Mouse (Mus musculus) CH12.LX (cell line): ENCODE measurements around the gene Rtp4. TPM values are rescaled to one million over a fixed set of nuclear protein-coding genes. Genes with fewer than 3 reads are reported as not detected.

Experiments used
- DNase-seq: peaks from one replicate; pipeline ENCODE4 v3.0.0-alpha.2; 2013; ENCODE audit errors: extremely low read depth
- H3K27ac ChIP-seq: 2 replicates; pipeline ENCODE4 v1.5.1; 2012; ENCODE audit warnings: low read depth, mild to moderate bottlenecking, control low read depth, moderate library complexity; ENCODE audit not compliant: insufficient read depth
- H3K27me3 ChIP-seq: replicated peaks from 2 replicates; pipeline ENCODE3; 2012; ENCODE audit warnings: inconsistent platforms
- H3K36me3 ChIP-seq, 2 experiments: replicated peaks in 1 of 2; 2 replicates each; pipeline versions ENCODE3 to v1.6.1; 2012; ENCODE audit warnings: inconsistent platforms in 1 of 2, low read length in 1 of 2, mild to moderate bottlenecking in 1 of 2, mixed read lengths in 1 of 2, moderate library complexity in 1 of 2; ENCODE audit not compliant: control insufficient read depth in 1 of 2, insufficient read depth in 1 of 2
- H3K4me1 ChIP-seq, 2 experiments: 2 replicates each; pipeline ENCODE4 v1.6.1; 2012; ENCODE audit warnings: inconsistent platforms in 1 of 2, moderate library complexity in 1 of 2; ENCODE audit not compliant: insufficient read depth in 2 of 2, control insufficient read depth in 1 of 2
- H3K4me2 ChIP-seq: 2 replicates; pipeline ENCODE4 v1.6.1; 2012; ENCODE audit warnings: low read depth, mild to moderate bottlenecking, control low read depth; ENCODE audit not compliant: poor library complexity, insufficient read depth, severe bottlenecking
- H3K4me3 ChIP-seq, 3 experiments: fragments of 150-350 bp in 1 of 3; sonication (generic) in 1 of 3; replicated peaks in 1 of 3; 2 replicates each; pipeline versions ENCODE3 to v1.5.1; 2011 to 2012; ENCODE audit warnings: low read depth in 2 of 3, low read length in 2 of 3, mild to moderate bottlenecking in 2 of 3, moderate library complexity in 2 of 3, control low read depth in 1 of 3, improper control_type of control experiment in 1 of 3, inconsistent platforms in 1 of 3, mixed read lengths in 1 of 3; ENCODE audit not compliant: poor library complexity in 1 of 3
- H3K79me2 ChIP-seq: replicated peaks from 2 replicates; pipeline ENCODE4 v1.6.1; 2012; ENCODE audit warnings: mild to moderate bottlenecking, moderate library complexity; ENCODE audit not compliant: control insufficient read depth, poor library complexity, insufficient read depth, severe bottlenecking; ENCODE audit errors: extremely low read depth
- H3K9ac ChIP-seq: 2 replicates; pipeline ENCODE4 v1.6.1; 2012; ENCODE audit warnings: low read depth, mild to moderate bottlenecking, control low read depth, moderate library complexity; ENCODE audit not compliant: insufficient read depth
- H3K9me3 ChIP-seq: replicated peaks from 2 replicates; pipeline ENCODE3; 2012; ENCODE audit warnings: low read length, inconsistent platforms, mixed read lengths
- CHD1 ChIP-seq: IDR thresholded peaks from 2 replicates; pipeline ENCODE4 v1.6.1; 2012; ENCODE audit warnings: low read depth, low read length, improper control_type of control experiment, inconsistent platforms
- EP300 ChIP-seq: IDR thresholded peaks from 2 replicates; pipeline ENCODE4 v1.6.1; 2011; ENCODE audit warnings: low read length, improper control_type of control experiment
- IRF4 ChIP-seq: IDR thresholded peaks from 2 replicates; pipeline ENCODE4 v1.6.1; 2014; ENCODE audit warnings: low read depth, mild to moderate bottlenecking, inconsistent platforms, low read length, improper control_type of control experiment
- MAFK ChIP-seq: IDR thresholded peaks from 2 replicates; pipeline ENCODE4 v1.6.1; 2011; ENCODE audit warnings: low read length, improper control_type of control experiment; ENCODE audit not compliant: insufficient replicate concordance
- MAX ChIP-seq: IDR thresholded peaks from 2 replicates; pipeline ENCODE4 v1.6.1; 2011; ENCODE audit warnings: low read length, improper control_type of control experiment
- MEF2A ChIP-seq: IDR thresholded peaks from 2 replicates; pipeline ENCODE4 v1.6.1; 2014; ENCODE audit warnings: low read depth, mild to moderate bottlenecking, inconsistent platforms, low read length, improper control_type of control experiment, borderline replicate concordance
- MXI1 ChIP-seq: IDR thresholded peaks from 2 replicates; pipeline ENCODE4 v1.6.1; 2011; ENCODE audit warnings: mild to moderate bottlenecking, low read depth, low read length, improper control_type of control experiment
- NELFE ChIP-seq: IDR thresholded peaks from 2 replicates; pipeline ENCODE4 v1.6.1; 2011; ENCODE audit warnings: low read depth, low read length, improper control_type of control experiment
- NRF1 ChIP-seq: IDR thresholded peaks from 2 replicates; pipeline ENCODE4 v1.6.1; 2014; ENCODE audit warnings: low read depth, mild to moderate bottlenecking, inconsistent platforms, low read length, improper control_type of control experiment, moderate library complexity
- PAX5 ChIP-seq: IDR thresholded peaks from 2 replicates; pipeline ENCODE4 v1.6.1; 2012; ENCODE audit warnings: low read length, inconsistent platforms, mixed read lengths
- RAD21 ChIP-seq: IDR thresholded peaks from 2 replicates; pipeline ENCODE4 v1.6.1; 2011; ENCODE audit warnings: low read depth, mild to moderate bottlenecking, low read length, improper control_type of control experiment, moderate library complexity
- RCOR1 ChIP-seq: conservative IDR thresholded peaks from 2 replicates; pipeline ENCODE4 v1.6.1; 2012; ENCODE audit warnings: low read depth, mild to moderate bottlenecking, inconsistent platforms, low read length, improper control_type of control experiment
- SMC3 ChIP-seq: IDR thresholded peaks from 2 replicates; pipeline ENCODE4 v1.6.1; 2011; ENCODE audit warnings: low read depth, low read length, improper control_type of control experiment
- TBP ChIP-seq: conservative IDR thresholded peaks from 2 replicates; pipeline ENCODE4 v1.6.1; 2011; ENCODE audit warnings: low read depth, low read length, improper control_type of control experiment
- TCF12 ChIP-seq: IDR thresholded peaks from 2 replicates; pipeline ENCODE4 v1.6.1; 2014; ENCODE audit warnings: low read depth, mild to moderate bottlenecking, inconsistent platforms, low read length, improper control_type of control experiment
- UBTF ChIP-seq: IDR thresholded peaks from 2 replicates; pipeline ENCODE4 v1.6.1; 2012; ENCODE audit warnings: low read depth, mild to moderate bottlenecking, inconsistent platforms, low read length, improper control_type of control experiment, moderate library complexity
- USF1 ChIP-seq: IDR thresholded peaks from 2 replicates; pipeline ENCODE4 v1.6.1; 2014; ENCODE audit warnings: low read depth, mild to moderate bottlenecking, inconsistent platforms, low read length, improper control_type of control experiment
- USF2 ChIP-seq: conservative IDR thresholded peaks from 2 replicates; pipeline ENCODE4 v1.6.1; 2011; ENCODE audit warnings: low read depth, low read length, improper control_type of control experiment
- ZC3H11A ChIP-seq: IDR thresholded peaks from 2 replicates; pipeline ENCODE4 v1.6.1; 2012; ENCODE audit warnings: low read depth, mild to moderate bottlenecking, inconsistent platforms, low read length, improper control_type of control experiment
- ZKSCAN1 ChIP-seq: IDR thresholded peaks from 2 replicates; pipeline ENCODE4 v1.6.1; 2012; ENCODE audit warnings: low read depth, inconsistent platforms, low read length, improper control_type of control experiment, borderline replicate concordance
- ZMIZ1 ChIP-seq: IDR thresholded peaks from 2 replicates; pipeline ENCODE4 v1.6.1; 2012; ENCODE audit warnings: low read depth, mild to moderate bottlenecking, inconsistent platforms, low read length, improper control_type of control experiment
- dilution Hi-C: fragments of 300-500 bp; cut with MboI; formaldehyde crosslinking; loops from 2 replicates; pipeline ENCODE4 v1.14.3; 2020; ENCODE audit warnings: low sequenced_read_pairs; ENCODE audit not compliant: extremely low pct_unique_long_range_greater_than_20kb, extremely low pct_ligation_motif_present
- in situ Hi-C: fragments of 300-500 bp; cut with MboI; formaldehyde crosslinking; loops from 3 replicates; pipeline ENCODE4 v1.14.3; 2019; ENCODE audit warnings: low sequenced_read_pairs, low pct_ligation_motif_present, low pct_unique_long_range_greater_than_20kb, mixed read lengths
- polyA plus RNA-seq: library from polyadenylated mRNA; unstranded; fragments of >175 nt; gene quantifications from 2 replicates; pipeline ENCODE4 v1.2.1, GENCODE M21; 2012; ENCODE audit warnings: low read depth; ENCODE audit not compliant: insufficient read length
- total RNA-seq, 2 experiments: library from RNA; depleted of rRNA; stranded (reverse); fragments of 300-350 nt in 1 of 2; fragments of >200 nt in 1 of 2; gene quantifications; 2 replicates each; pipeline ENCODE4 v1.2.3; 2012 to 2014

Rtp4 gene
- total and polyA plus RNA-seq, 3 experiments, result 0.21 to 0.28 TPM; not detected in 1

DNA sequence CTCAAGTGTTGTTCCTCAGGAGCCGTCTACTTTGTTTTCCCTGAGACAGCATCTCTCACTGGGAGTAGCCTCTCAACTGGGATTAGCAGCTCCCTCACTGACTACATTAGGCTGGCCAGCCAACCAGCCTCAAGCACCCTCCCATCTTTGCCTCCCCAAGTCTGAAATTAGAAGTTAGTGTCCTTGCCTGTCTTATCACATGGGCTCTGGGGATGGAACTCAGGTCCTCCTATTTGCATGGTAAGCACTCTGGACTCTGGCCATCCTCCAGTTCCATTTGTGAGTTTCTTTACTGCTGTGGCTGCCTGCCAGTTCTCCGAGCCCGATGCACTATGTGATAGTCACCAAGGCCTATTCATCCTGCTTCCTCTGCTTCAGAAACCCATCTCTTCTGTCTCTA lies 4.3 kb upstream of the Rtp4 start:
- H3K4me3 ChIP-seq, result no peak overlapping the region
- no peaks in the 10 kb centered on the region for H3K36me3 ChIP-seq
- in situ Hi-C loops, result no loop called here
- H3K9me3 ChIP-seq, result peaks cover 2% of the 10 kb centered on the region
- H3K79me2 ChIP-seq, result no peaks in the 10 kb centered on the region
- H3K27ac ChIP-seq, result no peak overlapping the region
- H3K9ac ChIP-seq, result no peak overlapping the region
- DNase-seq, result no peak
- peaks cover 1% of the 10 kb centered on the region for H3K27me3 ChIP-seq
- H3K4me2 ChIP-seq, result no peak overlapping the region
- TF ChIP-seq IRF4 (no peak), SMC3 (no peak), TCF12 (no peak), MAFK (no peak), UBTF (no peak), CHD1 (no peak), MAX (no peak), USF2 (no peak), ZMIZ1 (no peak)
- dilution Hi-C loops, result no loop called here
- peaks cover 0 to 26% of the 10 kb centered on the region in 2 experiments; a peak in 2 of 4 replicates for H3K4me1 ChIP-seq

DNA sequence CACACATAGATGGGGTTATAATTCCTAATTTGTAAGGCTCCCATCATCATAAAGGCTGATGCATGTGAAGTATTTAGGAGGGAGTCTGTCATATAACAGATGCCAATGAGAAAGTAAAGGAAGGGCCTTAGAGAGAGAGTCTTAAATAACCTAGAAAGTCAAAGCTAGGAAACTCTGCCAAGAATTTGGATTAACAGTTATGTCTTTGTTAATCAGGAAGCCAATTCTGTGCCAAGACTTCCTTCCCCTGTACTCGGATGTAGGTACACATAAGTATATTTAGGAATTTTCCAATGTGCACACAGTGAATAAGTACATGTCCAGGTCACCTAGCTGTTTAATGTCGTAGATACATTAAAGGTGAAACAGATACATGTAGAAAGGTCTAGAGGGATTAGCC lies 3.5 kb upstream of the Rtp4 start:
- peaks cover 1% of the 10 kb centered on the region for H3K27me3 ChIP-seq
- dilution Hi-C loops, result no loop called here
- in situ Hi-C loops, result no loop called here

DNA sequence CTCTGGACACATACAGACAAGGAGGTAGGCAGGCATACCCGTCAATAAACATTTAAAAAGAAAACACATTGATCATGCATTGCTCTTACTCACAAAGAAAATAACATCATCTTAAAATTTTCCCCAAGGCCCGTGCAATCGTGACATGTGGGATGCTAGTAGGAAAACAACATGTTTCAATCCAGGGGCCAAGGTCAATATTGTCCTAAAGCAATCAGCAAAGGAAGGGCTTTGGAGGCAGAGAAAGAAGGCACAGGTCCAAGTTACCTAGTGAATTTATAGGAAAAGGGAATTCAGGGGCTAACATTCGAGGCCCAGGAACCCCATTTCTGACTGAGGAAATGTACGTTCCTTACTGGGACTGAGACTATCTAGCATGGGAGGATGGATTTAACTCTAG lies 2.9 kb upstream of the Rtp4 start:
- no peak for DNase-seq
- TF ChIP-seq RAD21 (no peak), MEF2A (no peak), USF1 (no peak), NELFE (no peak), PAX5 (no peak), NRF1 (no peak)
- H3K36me3 ChIP-seq, result no peaks in the 10 kb centered on the region
- dilution Hi-C loops (no loop called here), in situ Hi-C loops (no loop called here)
- no peaks in the 10 kb centered on the region for H3K79me2 ChIP-seq
- H3K27me3 ChIP-seq, result peaks cover 1% of the 10 kb centered on the region
- H3K4me2 ChIP-seq, result no peak overlapping the region
- H3K9ac ChIP-seq, result no peak overlapping the region
- no peaks in the 10 kb centered on the region for H3K9me3 ChIP-seq
- H3K27ac ChIP-seq, result no peak overlapping the region
- no peak overlapping the region for H3K4me3 ChIP-seq
- H3K4me1 ChIP-seq, result peaks cover 0 to 26% of the 10 kb centered on the region in 2 experiments; a peak in 2 of 4 replicates

More for the DNA sequence above, 3.5 kb upstream of the Rtp4 start:
- peaks cover 0 to 26% of the 10 kb centered on the region in 2 experiments; a peak in 2 of 4 replicates for H3K4me1 ChIP-seq
- H3K9me3 ChIP-seq, result no peaks in the 10 kb centered on the region
- H3K36me3 ChIP-seq, result no peaks in the 10 kb centered on the region
- no peak overlapping the region for H3K27ac ChIP-seq
- no peak overlapping the region for H3K4me3 ChIP-seq
- no peaks in the 10 kb centered on the region for H3K79me2 ChIP-seq
- no peak overlapping the region for H3K4me2 ChIP-seq
- TF ChIP-seq RCOR1 (no peak), USF2 (no peak), TBP (no peak), MAFK (no peak), ZC3H11A (no peak), EP300 (no peak), ZKSCAN1 (no peak), MXI1 (no peak), PAX5 (no peak), NELFE (no peak)
- no peak overlapping the region for H3K9ac ChIP-seq
- no peak for DNase-seq
